Mouse (Mus musculus): ENCODE measurements around the gene Trim71.

DNA sequence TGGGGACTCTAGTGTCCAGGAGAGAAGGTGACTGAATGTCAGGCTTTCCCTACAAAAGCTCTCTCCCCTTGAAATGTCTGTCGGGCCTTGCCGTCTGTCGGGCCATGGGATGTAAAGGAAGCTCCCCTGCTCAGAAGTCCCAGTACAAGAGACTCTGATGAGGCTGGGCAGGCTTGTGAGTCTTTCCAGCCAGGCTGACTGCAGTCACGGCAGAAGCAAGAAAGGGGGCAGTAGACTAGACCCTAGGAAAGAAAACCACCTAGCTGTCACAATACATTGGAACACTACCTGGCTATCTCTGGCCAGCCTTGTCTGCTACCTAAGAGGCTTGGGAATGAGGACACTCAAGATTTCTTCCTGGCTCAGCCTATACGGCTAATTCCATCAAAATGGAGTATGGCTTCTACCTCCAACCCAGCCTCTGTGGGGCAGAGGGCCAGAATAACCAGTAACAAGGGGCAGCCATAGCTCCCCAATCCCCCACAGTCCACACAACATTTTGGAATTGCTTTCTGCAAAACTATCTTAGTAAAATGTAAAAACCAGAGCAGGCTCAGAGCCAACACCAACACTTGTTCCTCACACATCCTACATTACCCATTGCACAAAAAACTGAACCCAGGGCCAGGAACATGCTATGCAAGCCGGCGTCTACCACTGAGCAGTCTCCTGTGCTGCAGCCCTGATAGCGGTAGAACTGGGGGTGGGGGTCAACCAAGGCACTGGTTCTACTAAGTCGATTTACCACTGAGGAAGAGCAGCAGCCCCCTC lies 29.2 kb downstream of the Trim71 start:
- TF ChIP-seq CTCF (IDR thresholded peaks at IDR 0.05; ENCODE audit: low read depth, low read length) (no peak), POLR2A (IDR thresholded peaks at IDR 0.05; ENCODE audit: extremely low read depth, insufficient read depth, low read length) (no peak)
